Mouse (Mus musculus): ENCODE results near the gene Ppp2r2d.

The Ppp2r2d gene

GRCm38 (mm10) chr7:138923756-138924425, 78.0 kb downstream of the Ppp2r2d start:
- DNase-seq (ENCODE audit: low spot score in 2 of 2) = no peak

GRCm38 (mm10) chr7:138928456-138928855, 82.6 kb downstream of the Ppp2r2d start:
- no peak for DNase-seq (ENCODE audit: low spot score in 2 of 2)
